Mouse (Mus musculus) bone marrow, adult 2 months (tissue): ENCODE data around the gene Fmnl1. TPM values are rescaled to one million over a fixed set of nuclear protein-coding genes. Genes with fewer than 3 reads are reported as not detected.

Source experiments
- H3K27ac ChIP-seq: fragments of 200-500 bp; 2 replicates; pipeline ENCODE4 v1.5.1; 2012; ENCODE audit warnings: low read depth, mild to moderate bottlenecking, control low read depth, inconsistent platforms, low read length; ENCODE audit not compliant: control insufficient read depth, poor library complexity, insufficient read depth
- H3K4me1 ChIP-seq: fragments of 200-500 bp; 2 replicates; pipeline ENCODE4 v1.6.1; 2011; ENCODE audit warnings: low read length; ENCODE audit not compliant: control insufficient read depth, insufficient read depth
- H3K4me3 ChIP-seq: fragments of 200-500 bp; replicated peaks from 2 replicates; pipeline ENCODE3; 2011; ENCODE audit warnings: mild to moderate bottlenecking, low read depth, low read length, control low read depth; ENCODE audit not compliant: control insufficient read depth
- CTCF ChIP-seq: fragments of 200-500 bp; IDR thresholded peaks from 2 replicates; pipeline ENCODE4 v1.5.1; 2011; ENCODE audit warnings: low read length, control low read depth; ENCODE audit not compliant: control insufficient read depth, insufficient read depth
- POLR2A ChIP-seq: fragments of 200-500 bp; IDR thresholded peaks from 2 replicates; pipeline ENCODE4 v1.6.1; 2011; ENCODE audit warnings: low read depth, mild to moderate bottlenecking, control low read depth, low read length, borderline replicate concordance; ENCODE audit not compliant: control insufficient read depth
- WGBS: fragments of 180-500 bp; shearing (Covaris S2); methylation state at CpG from one replicate; pipeline ENCODE4 v1.1.7; 2018; 5-methylcytosine and 5-hydroxymethylcytosine counted together
- polyA plus RNA-seq: library from polyadenylated mRNA; stranded (reverse); fragments of >200 nt; gene quantifications from 2 replicates; pipeline ENCODE4 v1.2.4, GENCODE M21; 2011; ENCODE audit warnings: low replicate concordance; ENCODE audit not compliant: missing spikeins, insufficient read depth, insufficient read length

The Fmnl1 gene
- polyA plus RNA-seq, 1 experiment = 121 TPM

DNA sequence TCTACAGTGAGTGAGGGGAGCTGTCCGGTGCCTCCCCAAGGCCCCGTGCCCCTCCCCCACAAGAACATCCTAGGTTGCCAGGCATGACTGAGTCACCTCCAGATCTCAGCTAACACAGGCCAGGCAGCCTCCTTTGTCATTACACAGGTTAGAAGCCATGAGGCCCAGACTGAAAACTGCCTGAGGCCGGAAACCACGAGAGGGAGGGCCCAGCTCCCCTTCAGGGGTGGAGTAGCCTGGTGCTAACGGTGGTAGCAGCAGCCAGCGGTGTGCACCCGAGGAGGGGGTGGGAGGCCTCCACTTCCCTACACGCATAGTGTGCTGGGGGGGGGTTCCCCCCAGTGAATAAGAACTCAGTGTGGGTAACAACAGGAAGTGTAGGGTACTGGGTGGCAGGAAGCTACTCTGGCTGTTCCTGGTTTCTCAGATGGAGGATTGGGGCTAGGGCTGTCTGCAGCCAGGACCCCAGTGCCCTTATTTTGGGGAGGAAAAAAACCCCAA lies 4.0 kb downstream of the Fmnl1 start:
- Histone ChIP-seq H3K27ac (peak overlapping the region; percentile 96), H3K4me1 (peaks cover 9% of the 10 kb centered on the region), H3K4me3 (peak overlapping the region; percentile 67)
- WGBS = 1% methylated on average over 8 of the region's 8 CpGs
- no peak for TF ChIP-seq CTCF
- peak; percentile 27; the same call in 1 of the 2 replicates for TF ChIP-seq POLR2A

DNA sequence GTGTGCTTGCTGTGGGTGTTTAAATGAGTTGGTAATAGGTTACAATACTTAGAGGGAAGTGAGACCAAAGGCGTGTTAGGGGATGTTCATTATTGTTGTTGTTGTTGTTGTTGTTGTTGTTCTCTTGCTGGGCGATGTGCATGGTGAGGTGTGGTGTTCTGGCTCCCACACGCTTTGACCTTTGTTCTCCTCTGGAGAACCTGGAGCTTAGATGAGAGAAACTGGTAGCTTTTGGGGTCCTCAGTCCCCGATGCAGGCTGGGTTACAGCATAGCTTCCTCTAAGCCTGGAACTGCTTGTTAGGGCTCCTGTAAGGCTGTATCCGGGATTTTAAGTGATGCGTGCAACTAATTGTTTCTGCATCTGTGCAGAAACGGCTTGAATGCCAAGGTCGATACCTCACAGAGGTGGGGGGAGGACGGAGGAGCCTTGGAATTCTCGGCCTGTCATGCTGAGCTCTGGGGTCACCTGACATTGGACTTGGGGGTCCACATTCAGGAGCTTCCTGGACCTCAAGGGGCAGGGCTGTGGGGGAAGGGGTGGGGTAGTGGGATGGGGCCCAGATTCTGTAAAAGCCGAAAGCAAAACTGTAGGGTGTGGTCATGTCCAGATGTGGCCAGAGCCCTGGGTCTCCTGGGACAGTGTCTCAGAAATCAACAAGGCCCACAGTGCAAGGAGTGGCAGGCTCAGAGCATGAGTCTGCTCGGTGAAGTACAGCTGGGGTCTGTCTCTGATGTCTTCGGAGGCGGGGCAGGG lies 5.0 kb downstream of the Fmnl1 start:
- Histone ChIP-seq H3K4me3 (peak overlapping the region; percentile 57), H3K27ac (peak overlapping the region; percentile 96), H3K4me1 (peaks cover 9% of the 10 kb centered on the region)
- TF ChIP-seq CTCF = no peak
- TF ChIP-seq POLR2A = no peak
- WGBS = 28% methylated on average over 14 of the region's 14 CpGs

DNA sequence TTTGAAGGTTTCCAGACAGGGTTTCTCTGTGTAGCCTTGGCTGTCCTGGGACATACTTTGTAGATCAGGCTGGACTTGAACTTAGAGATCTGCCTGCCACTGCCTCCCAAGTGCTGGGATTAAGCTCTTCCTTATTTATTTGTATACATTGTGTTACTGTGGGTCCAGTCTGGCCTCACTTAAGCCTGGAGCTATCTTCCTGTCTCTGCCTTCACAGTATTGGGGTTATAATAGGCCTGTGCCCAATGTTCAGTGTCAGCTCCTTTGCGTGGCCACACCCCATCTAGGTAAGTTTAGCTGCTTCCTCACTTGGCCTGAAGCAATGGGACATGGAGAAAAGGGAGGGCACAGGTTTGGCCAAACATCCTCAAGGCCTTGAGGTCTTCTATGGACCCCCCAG lies 5.6 kb downstream of the Fmnl1 start:
- Histone ChIP-seq H3K27ac (peak overlapping the region; percentile 96), H3K4me1 (peaks cover 9% of the 10 kb centered on the region), H3K4me3 (peak overlapping the region; percentile 6)
- TF ChIP-seq CTCF = no peak
- no peak for TF ChIP-seq POLR2A
- 50% methylated on average over 1 of the region's 1 CpGs for WGBS

DNA sequence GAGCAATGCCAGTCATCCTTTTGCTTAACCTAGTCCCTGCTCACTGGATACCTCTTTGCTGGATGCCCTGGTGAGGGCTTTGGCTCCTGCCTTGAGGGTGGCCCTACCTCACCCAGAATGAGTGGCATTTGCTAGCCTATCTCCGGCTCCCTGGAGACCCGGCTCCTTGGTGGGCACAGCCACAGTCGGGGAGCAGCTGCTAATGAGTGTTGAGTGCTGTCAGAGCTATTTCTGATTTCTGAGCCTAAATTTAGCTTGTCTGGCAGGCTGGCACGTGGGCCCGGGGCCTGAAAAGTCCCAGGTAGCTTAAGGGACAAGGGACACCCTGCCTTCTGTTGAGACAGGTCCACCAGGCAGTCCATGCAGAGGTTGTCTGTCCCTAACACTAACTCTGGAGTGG lies 6.3 kb downstream of the Fmnl1 start:
- TF ChIP-seq CTCF (no peak), POLR2A (no peak)
- peak overlapping the region; percentile 96 for H3K27ac ChIP-seq
- H3K4me1 ChIP-seq = peaks cover 9% of the 10 kb centered on the region
- 35% methylated on average over 5 of the region's 5 CpGs for WGBS
- H3K4me3 ChIP-seq = peak overlapping the region; percentile 8

DNA sequence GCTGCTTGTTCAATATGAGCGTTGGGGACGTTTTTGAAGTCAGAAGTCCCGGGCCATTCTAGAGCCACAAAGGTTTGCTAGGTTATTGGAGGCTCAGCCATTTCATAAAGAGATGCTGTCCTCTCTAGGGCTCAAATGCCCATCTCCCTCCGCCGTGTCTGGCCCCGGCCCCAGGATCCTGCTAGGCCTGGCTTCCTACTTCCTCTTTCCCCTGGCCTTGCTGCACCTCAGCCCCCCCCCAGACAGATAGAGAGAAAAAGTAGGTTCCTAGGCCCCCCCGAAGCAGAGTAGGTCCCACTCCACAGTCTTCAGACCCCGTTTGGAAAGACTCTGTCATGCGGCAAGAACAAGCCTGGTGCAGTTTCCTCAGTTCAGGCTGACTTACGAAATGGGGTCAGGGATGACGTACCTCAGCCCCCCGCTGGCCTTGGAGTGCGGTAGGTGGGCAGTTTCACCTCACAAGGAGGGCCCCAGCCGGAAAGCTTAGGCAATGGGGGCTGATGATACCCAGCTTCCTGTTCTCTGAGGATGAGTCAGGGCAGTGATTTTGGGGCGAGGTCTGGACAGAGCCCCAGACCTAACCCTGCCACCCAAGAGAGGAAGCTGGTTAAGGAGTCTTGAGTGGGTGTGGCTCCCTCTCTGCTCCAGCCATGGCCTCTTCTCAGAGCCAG lies 7.0 kb downstream of the Fmnl1 start:
- H3K4me1 ChIP-seq = peaks cover 10% of the 10 kb centered on the region
- TF ChIP-seq CTCF (no peak), POLR2A (no peak)
- H3K4me3 ChIP-seq = peak overlapping the region; percentile 33
- WGBS = 14% methylated on average over 15 of the region's 15 CpGs
- peak overlapping the region; percentile 96 for H3K27ac ChIP-seq

DNA sequence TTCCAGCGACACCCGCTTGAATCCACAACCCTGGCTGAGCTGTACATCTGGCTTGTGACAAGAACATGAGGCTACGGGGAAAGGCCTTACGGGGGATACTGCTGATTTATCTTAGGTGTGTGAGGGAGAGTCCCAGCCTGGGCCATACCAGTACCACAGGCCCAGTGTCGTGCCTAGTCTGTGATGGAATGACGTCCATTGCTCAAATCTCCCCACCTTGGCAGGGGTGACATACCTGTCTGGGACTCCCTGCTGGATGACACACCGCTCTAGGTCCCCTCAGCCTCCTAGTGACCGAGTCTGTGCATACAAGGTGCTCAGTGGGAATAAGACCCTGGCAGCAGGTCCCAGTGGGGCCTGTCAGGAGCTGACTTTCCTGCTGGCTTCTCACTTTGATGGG lies 7.8 kb downstream of the Fmnl1 start:
- TF ChIP-seq CTCF = no peak
- TF ChIP-seq POLR2A = no peak
- H3K27ac ChIP-seq = peak overlapping the region; percentile 27
- peaks cover 10% of the 10 kb centered on the region for H3K4me1 ChIP-seq
- 89% methylated on average over 8 of the region's 8 CpGs for WGBS
- H3K4me3 ChIP-seq = no peak overlapping the region

DNA sequence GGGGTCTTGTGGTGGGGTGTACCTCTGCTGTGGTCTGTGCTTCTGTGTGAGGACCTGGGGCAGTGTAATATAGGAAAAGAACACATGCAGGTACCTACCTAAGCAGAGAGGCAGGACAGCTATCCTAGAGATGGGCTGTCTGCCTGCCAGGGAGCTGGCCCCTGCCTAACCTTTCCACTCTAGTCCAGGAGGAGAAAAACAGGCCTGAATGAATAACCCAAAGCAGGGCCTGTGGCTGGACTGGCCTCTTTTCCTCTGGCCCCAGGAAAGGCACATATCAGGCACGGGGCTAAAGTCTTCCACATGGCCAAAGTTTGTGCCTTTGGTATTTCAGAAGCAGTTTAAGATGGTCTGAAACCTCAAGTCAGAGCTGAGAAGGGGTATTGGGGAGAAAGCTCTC lies 9.5 kb downstream of the Fmnl1 start:
- TF ChIP-seq POLR2A (no peak), CTCF (no peak)
- WGBS = 62% methylated on average over 1 of the region's 1 CpGs
- H3K27ac ChIP-seq = no peak overlapping the region
- H3K4me3 ChIP-seq = no peak overlapping the region
- peaks cover 7% of the 10 kb centered on the region; the same call in 1 of the 2 replicates for H3K4me1 ChIP-seq

DNA sequence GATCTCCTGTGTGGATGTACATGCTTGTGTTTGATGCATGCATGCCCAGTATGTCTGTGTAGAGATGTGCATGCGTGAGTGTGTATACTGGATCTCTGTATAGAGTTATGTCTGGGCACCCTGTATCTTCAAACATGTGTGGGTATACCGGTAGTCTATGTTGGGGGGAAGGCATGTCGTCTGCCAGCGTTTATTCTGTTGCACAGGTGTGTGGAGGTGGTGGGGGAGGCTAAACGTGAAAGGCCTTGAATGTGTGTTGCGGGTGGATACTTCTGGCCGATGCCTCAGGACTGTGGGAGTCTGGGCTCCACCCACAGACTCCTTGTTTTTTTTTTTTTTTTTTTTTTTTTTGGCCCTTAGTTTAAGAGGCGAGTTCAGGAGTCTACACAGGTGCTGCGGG lies 10.4 kb downstream of the Fmnl1 start:
- Histone ChIP-seq H3K4me1 (peaks cover 5% of the 10 kb centered on the region; the same call in 1 of the 2 replicates), H3K4me3 (no peak overlapping the region), H3K27ac (no peak overlapping the region)
- TF ChIP-seq POLR2A (no peak), CTCF (no peak)
- WGBS = 86% methylated on average over 9 of the region's 9 CpGs

DNA sequence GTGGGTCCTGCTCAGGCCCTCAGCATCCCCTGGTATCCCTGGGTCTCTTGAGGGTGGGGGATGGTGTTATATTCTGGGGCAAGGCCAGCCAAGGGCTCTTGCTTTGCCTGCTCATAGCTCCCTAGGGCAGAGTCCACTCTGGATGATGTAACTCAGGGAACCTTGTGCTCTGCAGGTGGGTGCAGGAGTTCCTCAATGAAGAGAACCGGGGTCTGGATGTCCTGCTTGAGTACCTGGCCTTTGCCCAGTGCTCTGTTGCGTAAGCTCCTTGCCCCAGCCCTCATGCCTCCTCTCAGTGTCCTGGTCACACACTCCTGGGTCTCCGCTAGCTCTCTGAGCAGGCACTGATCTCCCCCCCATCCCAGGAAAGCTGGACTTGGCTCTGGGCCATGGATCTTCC lies 11.0 kb downstream of the Fmnl1 start:
- Histone ChIP-seq H3K27ac (no peak overlapping the region), H3K4me3 (no peak overlapping the region), H3K4me1 (peaks cover 3% of the 10 kb centered on the region; the same call in 1 of the 2 replicates)
- 74% methylated on average over 3 of the region's 3 CpGs for WGBS
- no peak for TF ChIP-seq CTCF
